Mouse (Mus musculus): ENCODE data around the gene Olfr1284. TPM values are rescaled to one million over a fixed set of nuclear protein-coding genes. Genes with fewer than 3 reads are reported as not detected.

The Olfr1284 gene
- total RNA-seq (2023): not detected

DNA sequence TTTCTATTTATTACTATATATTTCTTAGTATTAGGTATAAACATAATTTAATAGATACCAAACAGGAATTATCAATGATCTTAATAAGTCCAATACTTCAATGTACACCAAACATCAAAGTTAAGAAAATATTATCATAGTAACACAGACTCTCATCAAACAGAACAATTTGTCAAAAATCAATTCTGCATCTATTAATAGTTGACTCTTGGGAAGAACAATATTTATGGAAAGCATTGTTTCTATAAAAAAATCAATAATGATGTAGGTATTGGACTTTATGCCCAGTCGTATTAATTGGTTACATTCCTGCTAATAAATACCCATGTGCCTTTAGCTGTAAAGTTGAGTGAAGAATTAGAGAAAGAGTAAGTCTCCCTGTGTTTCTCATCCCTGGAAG lies at the start of gene Olfr1284:
Gene Olfr1284 (plus strand): TSS at position 301 of the 400 bp plus-strand sequence.

DNA sequence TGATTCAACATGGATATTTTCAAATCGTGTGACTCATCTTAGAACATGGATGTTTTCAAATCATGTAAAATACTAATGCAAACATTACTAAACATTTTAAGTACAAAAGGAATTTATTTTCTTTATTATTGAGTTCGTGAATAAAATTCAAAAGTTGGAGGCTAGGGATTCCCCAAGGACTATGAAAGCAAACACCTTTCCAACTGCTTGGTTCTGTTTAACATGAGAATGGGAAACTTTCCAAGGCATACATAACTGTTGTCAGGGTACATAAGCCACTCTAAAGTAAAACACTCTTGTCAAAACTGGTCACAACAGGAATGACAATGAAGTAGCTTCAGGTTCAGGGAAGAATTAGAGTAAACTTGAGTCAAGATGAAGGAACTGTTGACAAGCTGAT lies 49.1 kb upstream of the Olfr1284 start, which contains the start of gene Olfr1281:
Gene Olfr1281 (plus strand): TSS at position 301 of the 400 bp plus-strand sequence.

DNA sequence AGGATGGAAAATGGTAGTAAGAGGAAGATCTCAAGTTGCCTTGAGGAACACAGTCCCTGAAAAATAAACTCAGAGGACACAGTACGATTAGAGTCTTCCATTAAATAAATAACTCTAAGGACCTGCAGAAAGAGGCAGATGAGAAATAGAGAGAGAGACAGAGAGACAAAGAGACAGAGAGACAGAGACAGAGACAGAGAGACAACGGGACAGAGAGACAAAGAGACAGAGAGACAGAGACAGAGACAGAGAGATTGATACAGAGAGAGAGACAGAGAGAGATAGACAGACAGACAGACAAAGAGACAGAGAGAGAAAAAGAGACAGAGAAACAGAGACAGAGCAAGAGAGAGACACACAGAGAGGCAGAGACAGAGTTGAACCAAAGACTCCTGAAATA lies 39.3 kb upstream of the Olfr1284 start, which contains the start of gene Olfr1282:
Gene Olfr1282 (minus strand): TSS at position 101 of the 400 bp plus-strand sequence.

DNA sequence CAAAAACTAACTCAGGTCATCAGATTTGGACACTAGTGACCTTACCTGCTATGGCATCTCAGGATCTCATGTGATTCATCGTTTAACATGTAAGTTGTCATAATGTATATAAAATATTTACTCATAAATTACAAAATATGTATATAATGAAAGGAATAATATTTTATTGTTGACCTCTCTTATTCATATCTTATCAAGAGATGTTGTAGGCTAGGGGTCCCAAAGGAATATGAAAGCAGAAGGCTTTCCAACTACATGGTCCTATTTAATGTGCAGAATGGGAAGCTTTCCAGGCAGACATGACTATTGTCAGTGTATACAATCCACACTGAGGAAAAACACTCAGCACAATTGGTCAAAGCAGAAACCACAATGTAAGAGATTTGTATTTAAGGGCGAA lies 8.8 kb upstream of the Olfr1284 start, which contains the start of gene Olfr1283:
Gene Olfr1283 (plus strand): TSS at position 301 of the 400 bp plus-strand sequence.

DNA sequence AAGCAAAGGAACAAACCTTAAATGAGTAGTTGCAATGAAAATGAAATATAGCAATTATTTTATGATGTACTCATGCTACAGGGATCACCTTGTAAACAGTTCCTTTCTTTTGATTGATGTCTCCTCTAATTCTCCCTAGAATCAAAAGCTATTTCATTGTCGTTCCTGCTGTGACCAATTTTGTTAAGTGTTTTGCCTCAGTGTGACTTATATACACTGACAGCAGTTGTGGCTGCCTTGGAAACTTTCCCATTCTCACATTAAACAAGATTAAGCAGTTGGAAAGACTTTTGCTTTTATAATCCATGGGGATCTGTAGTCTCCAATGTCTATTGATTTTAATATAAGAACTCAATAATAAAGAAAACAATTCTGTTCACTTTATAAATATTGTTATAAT lies 47.6 kb downstream of the Olfr1284 start, which contains the start of gene Olfr1286:
Gene Olfr1286 (minus strand): TSS at position 185 of the 400 bp plus-strand sequence.

Other genes with a start within 250 kb of the Olfr1284 start
- not detected for gene Gm15130, start 222.6 kb upstream of the Olfr1284 start, total RNA-seq (2023)
- not detected for gene 4930430A15Rik, start 145.9 kb upstream of the Olfr1284 start, total RNA-seq (2023)
- gene Olfr1275, start 140.2 kb upstream of the Olfr1284 start, total RNA-seq (2023): not detected
- gene Olfr1276, start 121.0 kb upstream of the Olfr1284 start, total RNA-seq (2023): not detected
- not detected for gene Olfr1277, start 101.4 kb upstream of the Olfr1284 start, total RNA-seq (2023)
- not detected for gene Olfr1278, start 85.4 kb upstream of the Olfr1284 start, total RNA-seq (2023)
- not detected for gene Olfr1279, start 74.9 kb upstream of the Olfr1284 start, total RNA-seq (2023)
- gene Olfr1280, start 61.5 kb upstream of the Olfr1284 start, total RNA-seq (2023): not detected
- not detected for gene Olfr1281, start 49.0 kb upstream of the Olfr1284 start, total RNA-seq (2023)
- not detected for gene Olfr1282, start 39.4 kb upstream of the Olfr1284 start, total RNA-seq (2023)
- not detected for gene Olfr1283, start 8.7 kb upstream of the Olfr1284 start, total RNA-seq (2023)
- not detected for gene Olfr1286, start 47.6 kb downstream of the Olfr1284 start, total RNA-seq (2023)
- not detected for gene Olfr1287, start 73.6 kb downstream of the Olfr1284 start, total RNA-seq (2023)
- not detected for gene Olfr1288, start 98.6 kb downstream of the Olfr1284 start, total RNA-seq (2023)
- not detected for gene Olfr1289, start 105.3 kb downstream of the Olfr1284 start, total RNA-seq (2023)
- gene Olfr1290, start 118.3 kb downstream of the Olfr1284 start, total RNA-seq (2023): not detected
- not detected for gene Olfr1291-ps1, start 121.7 kb downstream of the Olfr1284 start, total RNA-seq (2023)
- gene Olfr1293-ps, start 149.7 kb downstream of the Olfr1284 start, total RNA-seq (2023): not detected
- gene Olfr1294, start 164.8 kb downstream of the Olfr1284 start, total RNA-seq (2023): not detected
- not detected for gene Olfr1295, start 194.2 kb downstream of the Olfr1284 start, total RNA-seq (2023)